Mouse (Mus musculus) urinary bladder, postnatal 25 days (tissue): ENCODE results near the gene 4430402I18Rik.

ENCODE experiments used
- DNase-seq: peaks from one replicate; pipeline ENCODE4 v3.0.0; 2022; ENCODE audit warnings: low spot score

Gene 4430402I18Rik

DNA sequence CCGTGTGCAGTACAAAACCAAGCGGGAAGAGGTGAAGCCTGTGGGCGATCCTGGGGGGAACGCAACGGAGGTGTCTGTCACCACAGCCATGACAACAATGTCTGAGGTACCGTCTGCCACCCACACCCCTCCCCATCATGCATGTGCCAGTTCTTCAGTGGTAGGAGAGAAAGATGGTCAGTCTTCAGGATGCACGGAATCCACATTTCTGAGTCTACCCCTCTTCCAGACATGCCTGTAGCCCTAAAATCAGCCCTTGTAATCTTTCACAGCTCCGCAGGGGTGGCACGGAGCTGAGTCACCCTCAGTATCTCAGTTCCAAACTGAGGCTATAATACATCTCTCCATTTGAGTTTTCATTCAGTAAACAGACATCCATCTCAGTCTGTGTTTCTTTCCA, 70.1 kb downstream of the 4430402I18Rik start:
- no peak for DNase-seq

DNA sequence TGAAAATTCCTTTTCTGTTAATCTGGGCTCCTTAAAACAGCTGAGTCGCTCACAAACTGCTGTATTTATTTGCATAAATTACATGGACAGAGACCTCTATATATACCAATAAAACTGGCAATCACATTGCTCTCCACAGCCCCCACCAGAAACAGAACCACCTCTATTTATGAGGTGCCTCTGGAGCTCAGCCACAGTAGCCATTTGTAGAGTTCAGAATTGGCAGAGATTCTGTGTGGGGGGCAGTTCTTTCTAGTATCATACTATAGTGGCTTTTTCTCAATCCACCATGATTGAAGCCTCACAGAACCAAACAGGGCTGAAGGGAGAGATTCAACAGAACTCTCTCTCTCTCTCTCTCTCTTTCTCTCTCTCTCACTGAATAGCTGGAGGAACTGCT, 71.0 kb downstream of the 4430402I18Rik start:
- no peak for DNase-seq

DNA sequence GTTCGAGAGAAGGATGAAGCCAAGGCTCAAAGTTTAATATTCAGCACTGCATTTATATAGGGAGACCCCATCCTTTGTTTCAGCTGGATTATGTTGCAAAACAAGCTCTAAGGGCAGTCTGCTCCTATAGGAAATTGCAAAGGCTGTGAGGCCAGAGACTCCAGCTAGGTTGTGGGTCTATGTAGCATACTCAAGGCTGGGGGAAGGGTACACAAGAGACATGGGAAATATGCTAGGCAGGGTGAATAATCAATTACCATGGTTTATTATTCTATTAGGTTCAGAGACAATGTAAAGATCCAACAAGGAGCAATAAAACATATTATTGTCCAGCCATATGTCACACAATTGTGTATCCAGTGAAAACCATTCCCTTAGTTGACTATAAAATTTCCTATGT, 75.7 kb downstream of the 4430402I18Rik start:
- DNase-seq, result no peak

DNA sequence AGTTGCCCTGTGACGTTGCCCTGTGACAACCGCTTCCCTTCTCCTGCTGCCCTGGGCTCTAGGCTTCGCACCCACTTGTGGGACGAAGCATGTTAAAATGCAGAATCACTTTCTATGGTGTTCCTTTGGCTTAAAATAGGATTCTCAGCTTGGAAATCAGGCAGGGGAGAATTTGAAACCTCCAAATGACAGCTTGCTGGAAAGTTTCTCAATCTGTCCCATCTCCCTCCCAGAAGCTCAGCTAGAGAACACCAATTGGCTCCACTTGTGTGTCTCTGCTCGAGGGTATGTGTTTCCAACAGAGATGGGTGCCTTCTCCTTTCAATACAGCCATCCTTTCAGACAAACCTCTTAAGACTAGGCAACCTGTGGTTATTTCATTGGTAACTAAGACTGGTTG, 76.4 kb downstream of the 4430402I18Rik start:
- DNase-seq, result no peak

DNA sequence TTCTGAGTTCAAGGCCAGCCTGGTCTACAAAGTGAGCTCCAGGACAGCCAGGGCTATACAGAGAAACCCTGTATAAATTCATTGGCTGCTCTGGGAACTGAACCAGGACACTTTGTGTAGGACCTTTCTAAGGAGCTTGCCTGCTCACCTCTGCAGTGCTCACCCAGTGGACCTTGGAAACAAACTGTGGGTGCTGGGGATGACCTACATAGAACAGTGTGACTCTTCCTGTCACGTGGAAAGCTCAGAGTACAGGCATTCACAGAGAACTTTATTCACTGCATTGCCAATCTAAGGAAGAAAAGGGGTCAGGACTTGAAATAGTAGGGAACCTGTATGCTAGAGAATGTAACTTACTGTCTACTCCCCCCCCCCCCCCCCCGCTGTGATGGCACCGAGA, 78.3 kb downstream of the 4430402I18Rik start:
- no peak for DNase-seq

DNA sequence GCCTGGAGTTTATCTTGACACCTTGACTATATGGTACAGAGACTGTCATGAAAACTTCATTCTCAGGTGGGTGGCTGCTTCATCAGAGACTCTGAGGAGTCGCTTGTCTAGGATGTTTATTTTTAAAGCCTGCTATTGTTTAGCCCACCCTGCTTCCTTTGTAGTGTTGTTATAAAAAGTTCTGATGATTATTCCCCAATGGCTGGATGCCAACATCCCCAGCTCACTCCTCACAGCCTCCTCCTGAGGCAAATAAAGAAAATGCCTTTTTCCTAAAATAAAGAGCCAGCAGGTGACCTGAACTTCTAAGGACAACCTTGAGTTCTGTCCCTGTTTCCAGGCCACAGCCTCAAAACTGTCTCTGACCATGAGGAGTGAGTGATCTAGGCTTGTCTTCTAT, 79.1 kb downstream of the 4430402I18Rik start:
- no peak for DNase-seq

DNA sequence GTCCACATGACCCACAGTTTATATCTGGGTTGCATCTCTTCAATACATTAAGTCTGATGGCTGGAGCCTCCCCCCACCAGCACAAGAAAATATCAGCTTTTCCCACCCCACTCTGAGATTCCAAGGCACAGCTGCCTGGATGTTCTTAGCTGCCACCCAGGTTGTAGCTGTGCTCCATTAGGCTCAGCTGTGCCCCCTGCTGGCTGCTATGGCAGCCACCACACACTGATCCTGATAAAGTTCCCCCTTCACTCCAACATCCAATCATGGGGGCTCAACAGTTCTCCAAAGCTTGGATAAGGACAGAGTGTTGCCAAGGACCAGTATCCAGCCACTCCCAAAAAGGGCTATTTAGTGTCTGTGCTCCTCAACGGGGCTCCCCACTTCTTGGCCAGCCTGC, 84.5 kb downstream of the 4430402I18Rik start:
- DNase-seq, result peak; percentile 12

DNA sequence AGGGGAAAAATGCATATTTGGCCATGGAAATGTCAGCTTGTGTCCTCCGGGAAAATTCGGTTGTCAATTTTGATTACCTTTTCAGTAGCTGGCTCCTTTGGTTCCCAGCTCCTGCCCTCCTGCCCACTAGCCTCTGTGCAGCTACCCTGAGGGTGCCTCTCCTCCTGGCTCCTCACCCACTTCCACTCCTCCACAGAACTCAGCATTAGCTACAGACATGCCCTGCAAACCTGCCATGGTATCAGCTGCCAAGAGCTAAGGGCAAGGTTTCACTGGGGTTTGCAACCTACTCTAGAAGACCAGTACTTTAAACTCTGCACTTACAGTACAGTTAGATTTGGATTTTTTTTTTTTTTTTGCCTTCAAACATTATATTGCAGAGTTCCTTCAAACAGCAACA, 88.1 kb downstream of the 4430402I18Rik start:
- no peak for DNase-seq

DNA sequence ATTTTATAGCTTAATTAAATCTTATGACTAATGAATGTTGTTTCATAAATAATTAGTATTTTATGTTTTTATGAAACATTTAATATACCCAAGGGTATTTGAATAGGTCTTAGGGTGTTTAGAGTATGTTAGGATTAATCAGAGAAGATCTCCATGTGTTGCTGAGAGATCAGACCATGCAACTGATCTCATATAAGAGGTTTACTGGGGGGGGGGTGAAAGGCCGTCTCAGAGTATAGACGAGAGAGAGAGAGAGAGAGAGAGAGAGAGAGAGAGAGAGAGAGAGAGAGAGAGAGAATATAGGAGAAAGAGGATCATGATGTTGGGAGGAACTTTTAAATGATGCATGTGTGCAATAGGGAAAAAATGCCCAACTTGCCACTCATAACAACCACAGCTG, 97.2 kb downstream of the 4430402I18Rik start:
- no peak for DNase-seq

DNA sequence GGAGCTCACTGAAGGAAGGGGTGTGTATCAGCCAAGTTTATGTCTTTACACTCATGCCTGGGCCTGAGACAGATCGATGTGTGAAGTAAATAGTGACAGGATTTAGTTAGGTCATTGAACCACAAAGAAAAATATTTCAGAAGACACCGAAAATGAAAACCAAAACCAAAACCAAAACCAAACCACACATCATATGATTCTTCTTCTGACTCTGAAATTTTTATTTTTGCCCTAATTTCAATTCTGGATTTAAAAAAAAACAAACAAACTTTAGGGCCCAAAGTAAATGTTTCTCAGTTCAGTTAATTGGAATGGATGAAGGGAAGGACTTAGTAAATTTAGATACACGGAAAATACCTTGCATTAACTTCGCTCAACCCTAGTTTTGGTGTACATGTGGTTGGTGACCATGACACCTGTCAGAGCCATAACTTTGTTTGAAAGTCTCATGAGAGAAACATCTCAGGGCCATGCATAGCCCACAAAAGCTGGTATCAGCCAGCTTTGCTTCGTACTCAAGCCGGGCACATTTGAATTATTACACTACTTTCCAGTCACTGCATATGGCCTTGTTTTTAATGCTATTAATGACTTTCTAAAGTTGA, 98.2 kb downstream of the 4430402I18Rik start:
- no peak for DNase-seq

DNA sequence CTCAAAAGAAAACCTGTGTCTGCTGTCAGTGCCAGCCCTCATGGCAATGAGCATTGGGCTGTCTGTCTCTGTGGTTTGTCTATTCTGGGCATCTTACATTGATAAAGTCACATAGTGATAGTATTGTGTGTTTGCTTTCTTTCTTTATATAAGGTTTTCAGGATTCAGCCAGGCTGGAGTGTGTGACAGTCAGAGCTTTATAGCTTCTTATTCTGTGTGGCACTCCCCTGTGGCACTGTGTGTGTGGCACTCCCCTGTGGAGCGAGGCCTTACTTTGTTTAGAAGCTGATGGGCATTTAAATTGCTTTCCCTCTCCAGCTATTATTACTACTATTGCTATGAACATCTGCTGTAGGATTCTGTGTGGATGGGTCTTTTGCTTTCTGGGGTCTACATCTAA, 102.1 kb downstream of the 4430402I18Rik start:
- DNase-seq, result no peak

DNA sequence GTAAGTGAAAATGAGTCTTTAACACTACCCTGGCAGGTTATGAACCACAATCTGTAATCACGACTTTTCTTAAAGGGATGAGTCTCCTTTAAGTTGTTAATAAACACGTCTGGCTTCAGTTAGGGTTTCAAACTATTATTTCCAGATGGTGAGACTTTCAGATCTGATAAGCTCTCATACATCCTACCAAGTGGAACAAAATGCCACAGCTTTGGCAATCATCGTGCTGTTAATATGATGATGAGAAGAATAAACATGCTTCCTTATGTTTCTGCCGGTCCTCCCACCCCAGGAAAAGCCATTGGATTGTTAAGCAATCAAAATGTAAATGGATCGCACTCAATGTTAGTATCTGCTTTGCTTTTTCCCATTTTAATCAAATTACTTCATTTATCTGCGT, 102.6 kb downstream of the 4430402I18Rik start:
- no peak for DNase-seq

DNA sequence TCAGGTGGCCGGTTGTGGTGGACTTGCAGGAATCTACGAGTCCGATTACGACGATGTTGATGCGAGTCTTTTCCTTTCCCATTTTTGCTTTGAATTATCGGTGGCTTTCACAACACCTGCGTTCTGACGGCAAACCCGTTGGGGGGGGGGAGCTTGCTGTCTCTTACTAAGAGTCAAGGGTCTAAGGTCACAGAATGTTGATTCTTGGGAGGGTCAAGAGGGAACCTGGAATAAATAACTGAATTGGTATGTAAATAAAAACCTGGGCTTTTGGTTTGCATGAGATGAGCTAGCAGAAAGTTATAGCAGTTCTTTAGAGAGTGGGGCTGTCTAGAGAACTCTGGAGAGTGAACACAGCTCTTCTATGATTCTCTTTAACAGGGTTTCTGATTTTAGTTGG, 104.0 kb downstream of the 4430402I18Rik start:
- no peak for DNase-seq

DNA sequence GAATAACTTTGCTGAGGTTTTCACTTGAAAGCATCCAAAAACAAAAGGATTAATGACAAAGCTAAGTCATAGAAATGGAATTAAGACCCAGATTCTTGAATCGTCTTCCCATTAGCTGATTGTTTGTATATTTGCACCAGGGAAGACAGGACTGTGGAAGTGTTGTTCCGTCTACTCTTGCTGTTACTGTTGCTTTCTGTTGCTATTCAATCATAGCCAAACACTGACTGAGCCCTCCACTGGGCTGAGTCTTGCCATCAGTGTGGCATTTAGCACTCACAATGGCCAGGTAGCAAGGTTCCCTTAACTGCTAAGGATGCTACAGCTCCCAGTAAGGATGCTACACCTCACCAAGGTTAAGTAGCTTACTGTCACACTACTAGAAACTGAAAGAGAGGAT, 107.4 kb downstream of the 4430402I18Rik start:
- DNase-seq, result no peak

DNA sequence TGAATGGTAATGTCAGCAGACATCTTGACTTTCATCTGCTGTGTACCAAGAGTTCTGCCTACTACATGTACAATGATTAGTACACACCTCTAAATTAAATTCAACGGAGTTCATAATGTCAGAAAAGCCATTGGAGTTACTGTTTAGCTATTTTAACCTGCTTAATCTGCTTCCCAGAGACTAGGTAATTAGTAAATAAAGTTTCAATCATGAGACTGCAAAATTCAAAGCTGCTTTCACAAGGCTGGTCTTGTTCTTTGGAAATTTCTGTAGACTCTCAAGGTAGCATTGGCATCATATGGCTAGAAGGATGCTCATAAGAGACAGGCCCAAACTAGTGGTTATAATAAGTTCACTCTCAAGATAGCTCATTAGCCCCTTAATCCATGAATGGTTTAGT, 112.8 kb downstream of the 4430402I18Rik start:
- DNase-seq, result no peak

DNA sequence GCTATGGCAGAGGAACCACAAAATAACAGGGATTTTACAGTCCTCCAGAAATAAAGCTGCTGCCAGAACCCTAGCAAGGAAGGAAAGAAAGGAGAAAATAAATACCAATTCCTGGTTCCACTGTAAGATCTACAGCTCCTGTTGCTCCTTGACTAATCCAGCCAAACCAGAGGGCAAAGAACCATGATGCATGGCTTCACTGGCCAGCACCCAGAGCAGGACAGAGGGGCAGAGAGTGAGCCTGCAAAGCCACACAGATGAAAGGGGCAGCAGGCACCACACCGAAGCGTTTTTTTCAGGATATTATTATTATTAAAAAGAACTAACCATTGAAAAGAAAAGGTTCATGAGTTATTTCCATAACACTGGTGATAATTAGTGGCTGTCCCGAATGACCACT, 115.6 kb downstream of the 4430402I18Rik start:
- no peak for DNase-seq

DNA sequence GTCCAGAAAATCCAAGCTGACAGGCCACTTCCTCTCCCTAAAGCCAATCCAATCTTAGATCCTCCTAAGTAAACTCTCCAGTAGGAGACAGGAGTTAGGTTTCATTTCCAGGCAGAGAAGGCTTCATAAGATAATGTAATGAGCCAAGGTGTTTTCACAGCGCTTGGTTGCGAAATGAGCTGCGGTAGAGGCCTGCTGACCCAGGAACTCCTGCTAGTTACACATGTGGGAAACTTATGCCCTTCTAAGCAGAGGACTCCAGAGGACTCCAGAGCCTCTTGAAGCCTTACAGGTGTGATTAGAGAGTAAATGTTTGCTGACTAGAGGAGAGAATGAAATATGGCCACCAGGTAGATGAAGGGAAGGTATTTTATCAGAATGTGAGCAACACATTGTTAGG, 117.1 kb downstream of the 4430402I18Rik start:
- no peak for DNase-seq

DNA sequence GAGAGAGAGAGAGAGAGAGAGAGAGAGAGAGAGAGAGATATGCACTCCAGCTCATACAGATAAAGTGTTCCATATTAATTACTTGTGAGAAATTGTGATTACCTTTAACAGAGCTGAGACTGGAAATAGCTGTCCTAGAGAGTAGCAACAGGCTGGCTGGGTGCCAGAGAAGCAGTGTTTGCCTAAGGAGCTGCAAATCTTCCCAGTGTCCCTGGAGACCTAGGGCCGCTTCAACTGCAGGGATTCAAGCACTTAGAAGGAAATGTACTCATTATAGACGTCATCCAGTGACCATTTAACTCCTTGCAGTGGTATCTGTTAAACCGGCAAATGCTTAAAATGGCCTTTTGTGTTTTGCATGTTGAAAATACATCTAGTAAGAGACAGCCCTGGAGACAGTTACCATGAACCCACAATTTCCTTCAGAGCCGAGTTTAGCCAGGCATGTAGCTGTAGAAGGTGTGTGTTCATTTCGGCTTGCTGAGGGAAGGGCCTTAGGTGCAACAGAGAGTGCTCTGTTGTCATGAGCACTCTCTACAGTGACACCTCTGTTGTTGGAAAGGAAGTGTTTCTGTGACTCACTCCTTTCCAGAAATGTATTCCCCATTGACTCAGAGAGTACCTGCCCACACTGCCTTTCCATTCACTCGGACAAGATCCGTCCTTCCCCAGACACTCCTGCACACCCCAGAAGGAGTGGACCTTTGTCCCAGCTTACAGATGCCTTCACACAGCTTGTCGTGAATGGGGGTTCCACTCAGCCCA, 122.5 kb downstream of the 4430402I18Rik start:
- DNase-seq, result no peak
